Mouse (Mus musculus) megakaryocyte, embryonic 14.5 days (primary cell): Measurements from ENCODE around the gene Rap2c. TPM values are rescaled to one million over a fixed set of nuclear protein-coding genes. Genes with fewer than 3 reads are reported as not detected.

Experiments used
- H3K27me3 ChIP-seq: replicated peaks from 2 replicates; pipeline ENCODE3; 2012; ENCODE audit warnings: inconsistent platforms
- H3K36me3 ChIP-seq: replicated peaks from 2 replicates; pipeline ENCODE3; 2012; ENCODE audit warnings: low read length, inconsistent platforms, mixed read lengths
- H3K4me1 ChIP-seq: 2 replicates; pipeline ENCODE4 v1.6.1; 2012; ENCODE audit warnings: inconsistent platforms
- H3K4me3 ChIP-seq: replicated peaks from 2 replicates; pipeline ENCODE3; 2012; ENCODE audit warnings: moderate library complexity, mild to moderate bottlenecking, inconsistent platforms
- H3K9me3 ChIP-seq: 2 replicates; pipeline ENCODE4 v1.6.1; 2012; ENCODE audit warnings: inconsistent platforms
- FLI1 ChIP-seq: IDR thresholded peaks from 2 replicates; pipeline ENCODE4 v1.6.1; 2012; ENCODE audit warnings: low read length, inconsistent platforms, mixed read lengths
- GATA1 ChIP-seq: IDR thresholded peaks from 3 replicates; pipeline ENCODE4 v1.6.1; 2012; ENCODE audit warnings: mixed read lengths, low read length, inconsistent platforms, borderline replicate concordance
- polyA plus RNA-seq: library from polyadenylated mRNA; stranded (reverse); fragments of >175 nt; gene quantifications from 2 replicates; pipeline ENCODE4 v1.2.3, GENCODE M21; 2012; ENCODE audit warnings: low replicate concordance; ENCODE audit not compliant: insufficient read depth

Rap2c gene
- polyA plus RNA-seq, 1 experiment: 0.85 TPM

DNA sequence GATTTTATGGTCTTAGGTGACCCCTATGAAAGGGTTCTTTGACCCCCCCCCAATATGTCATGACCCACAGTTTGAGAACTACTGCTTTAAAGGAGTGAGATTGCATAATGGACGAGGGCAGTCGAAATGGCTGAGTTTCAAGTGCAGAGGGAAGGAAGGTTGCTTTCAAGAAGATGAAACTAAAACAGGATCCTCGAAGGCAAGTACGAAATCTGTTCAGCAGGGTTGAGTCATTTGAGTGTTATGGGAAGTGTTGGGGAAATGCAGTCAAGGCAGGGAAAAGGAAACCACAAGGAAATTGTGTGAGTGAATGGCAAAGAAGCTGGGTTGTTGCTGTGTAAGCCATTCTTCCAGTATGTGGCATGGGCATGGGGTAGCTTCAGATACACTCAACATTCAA lies 45.7 kb downstream of the Rap2c start:
- Histone ChIP-seq H3K36me3 (no peaks in the 10 kb centered on the region), H3K4me1 (no peaks in the 10 kb centered on the region), H3K4me3 (no peak overlapping the region), H3K27me3 (peaks cover 28% of the 10 kb centered on the region), H3K9me3 (no peaks in the 10 kb centered on the region)
- TF ChIP-seq GATA1: no peak
- no peak for TF ChIP-seq FLI1

GRCm38 (mm10) chrX:50969907-50970306 lies 47.9 kb downstream of the Rap2c start:
- Histone ChIP-seq H3K27me3 (peaks cover 32% of the 10 kb centered on the region), H3K36me3 (no peaks in the 10 kb centered on the region), H3K4me1 (no peaks in the 10 kb centered on the region), H3K9me3 (no peaks in the 10 kb centered on the region), H3K4me3 (no peak overlapping the region)
- TF ChIP-seq GATA1: no peak
- no peak for TF ChIP-seq FLI1

GRCm38 (mm10) chrX:50968157-50968932 lies 49.5 kb downstream of the Rap2c start:
- TF ChIP-seq FLI1: no peak
- TF ChIP-seq GATA1: no peak
- peaks cover 30% of the 10 kb centered on the region for H3K27me3 ChIP-seq

DNA sequence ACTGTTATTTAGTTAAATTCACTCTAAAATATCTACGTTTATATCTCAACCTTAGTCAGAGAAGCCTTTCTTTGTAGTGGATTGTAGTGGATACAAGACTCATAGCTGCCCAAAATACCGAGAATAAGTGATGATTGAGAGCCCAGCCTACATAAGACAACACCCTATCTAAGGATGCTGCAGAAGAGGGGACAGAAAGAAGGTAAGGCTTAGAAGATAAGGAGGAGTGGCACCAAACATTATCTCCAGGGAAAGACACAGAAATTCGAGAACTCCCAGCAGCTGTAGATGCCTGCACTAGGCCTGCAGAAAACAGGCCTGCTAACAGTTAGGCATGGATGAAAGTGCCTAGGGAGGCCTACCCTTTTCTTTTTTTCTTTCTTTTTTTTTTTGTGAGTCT lies 52.7 kb downstream of the Rap2c start:
- no peaks in the 10 kb centered on the region for H3K36me3 ChIP-seq
- H3K4me1 ChIP-seq: peaks cover 4% of the 10 kb centered on the region; the same call in 1 of the 2 replicates
- no peaks in the 10 kb centered on the region for H3K9me3 ChIP-seq
- TF ChIP-seq FLI1 (no peak), GATA1 (no peak)
- no peak overlapping the region for H3K4me3 ChIP-seq
- H3K27me3 ChIP-seq: peaks cover 25% of the 10 kb centered on the region

More at GRCm38 (mm10) chrX:50968157-50968932, 49.5 kb downstream of the Rap2c start:
- Histone ChIP-seq H3K36me3 (no peaks in the 10 kb centered on the region), H3K4me3 (no peak overlapping the region), H3K4me1 (no peaks in the 10 kb centered on the region), H3K9me3 (no peaks in the 10 kb centered on the region)

GRCm38 (mm10) chrX:50962955-50963354 lies 54.9 kb downstream of the Rap2c start:
- no peak overlapping the region for H3K4me3 ChIP-seq
- no peaks in the 10 kb centered on the region for H3K9me3 ChIP-seq
- peaks cover 12% of the 10 kb centered on the region for H3K27me3 ChIP-seq
- H3K4me1 ChIP-seq: peaks cover 4% of the 10 kb centered on the region; the same call in 1 of the 2 replicates
- no peak for TF ChIP-seq GATA1
- no peak for TF ChIP-seq FLI1
- H3K36me3 ChIP-seq: no peaks in the 10 kb centered on the region

Other genes with a start within 250 kb of the Rap2c start
- 3.5 and 3.7 TPM in 2 replicates for gene Stk26, start 177.0 kb downstream of the Rap2c start, polyA plus RNA-seq
- not detected in 2 replicates for gene Frmd7, start 75.3 kb downstream of the Rap2c start, polyA plus RNA-seq
- gene Mbnl3, start 188.5 kb upstream of the Rap2c start, polyA plus RNA-seq: not detected in 2 replicates